Mouse (Mus musculus): ENCODE measurements around the gene Prr3. TPM values are rescaled to one million over a fixed set of nuclear protein-coding genes. Genes with fewer than 3 reads are reported as not detected.
A peak's percentile ranks its signal among the peaks of the same experiment; 100 is the strongest.

Prr3 gene
- polyA plus RNA-seq, 1 experiment from 2014 or later = 44.9 TPM

MicroRNA genes within 50 kb of the gene (microRNA counts, 519-probe panel; counts per million panel counts)
- microRNA mmu-miR-877 = 684 counts per million, percentile 72 among the panel's probes with 10 or more counts

Small RNA genes within 50 kb of the gene (microRNA-seq; reads per million reads assigned to microRNA genes)
- gene Mir877 = 129 reads per million, percentile 51 among the genes with 10 or more reads in this experiment

Other genes with a start within 250 kb of the Prr3 start
- gene Ier3, start 158.6 kb downstream of the Prr3 start, polyA plus RNA-seq (2016; fragmentation: Nextera tagmentation; extraction: Ambion mirVana) = 4.5 and 5.5 TPM in 2 replicates
- 43.0 and 49.7 TPM in 2 replicates for gene Flot1, start 157.0 kb downstream of the Prr3 start, polyA plus RNA-seq (2016; fragmentation: Nextera tagmentation; extraction: Ambion mirVana)
- 1,509 and 1,575 TPM in 2 replicates for gene Tubb5, start 141.9 kb downstream of the Prr3 start, polyA plus RNA-seq (2016; fragmentation: Nextera tagmentation; extraction: Ambion mirVana)
- 23.2 and 27.3 TPM in 2 replicates for gene Mdc1, start 138.7 kb downstream of the Prr3 start, polyA plus RNA-seq (2016; fragmentation: Nextera tagmentation; extraction: Ambion mirVana)
- 61.7 and 67.1 TPM in 2 replicates for gene Nrm, start 118.9 kb downstream of the Prr3 start, polyA plus RNA-seq (2016; fragmentation: Nextera tagmentation; extraction: Ambion mirVana)
- 21.4 and 22.1 TPM in 2 replicates for gene Ppp1r18, start 114.6 kb downstream of the Prr3 start, polyA plus RNA-seq (2016; fragmentation: Nextera tagmentation; extraction: Ambion mirVana)
- gene Dhx16, start 100.4 kb downstream of the Prr3 start, polyA plus RNA-seq (2016; fragmentation: Nextera tagmentation; extraction: Ambion mirVana) = 58.4 and 62.4 TPM in 2 replicates
- gene 2310061I04Rik, start 82.8 kb downstream of the Prr3 start, polyA plus RNA-seq (2016; fragmentation: Nextera tagmentation; extraction: Ambion mirVana) = 23.2 and 27.6 TPM in 2 replicates
- 104 and 131 TPM in 2 replicates for gene Atat1, start 70.2 kb downstream of the Prr3 start, polyA plus RNA-seq (2016; fragmentation: Nextera tagmentation; extraction: Ambion mirVana)
- 87.6 and 122 TPM in 2 replicates for gene Mrps18b, start 63.8 kb downstream of the Prr3 start, polyA plus RNA-seq (2016; fragmentation: Nextera tagmentation; extraction: Ambion mirVana)
- gene Ppp1r10, start 63.8 kb downstream of the Prr3 start, polyA plus RNA-seq (2016; fragmentation: Nextera tagmentation; extraction: Ambion mirVana) = 52.9 and 63.4 TPM in 2 replicates
- 98.3 and 109 TPM in 2 replicates for gene Abcf1, start 10.5 kb downstream of the Prr3 start, polyA plus RNA-seq (2016; fragmentation: Nextera tagmentation; extraction: Ambion mirVana)
- 61.6 and 63.1 TPM in 2 replicates for gene Gnl1, start 385 bp downstream of the Prr3 start, polyA plus RNA-seq (2016; fragmentation: Nextera tagmentation; extraction: Ambion mirVana)
- gene H2-T24, start 40.3 kb upstream of the Prr3 start, polyA plus RNA-seq (2016; fragmentation: Nextera tagmentation; extraction: Ambion mirVana) = 3.2 and 4.0 TPM in 2 replicates
- 1.2 and 1.5 TPM in 2 replicates for gene H2-T23, start 52.6 kb upstream of the Prr3 start, polyA plus RNA-seq (2016; fragmentation: Nextera tagmentation; extraction: Ambion mirVana)
- gene H2-T22, start 62.5 kb upstream of the Prr3 start, polyA plus RNA-seq (2016; fragmentation: Nextera tagmentation; extraction: Ambion mirVana) = 5.6 and 9.7 TPM in 2 replicates
- gene Gm6034, start 62.7 kb upstream of the Prr3 start, polyA plus RNA-seq (2016; fragmentation: Nextera tagmentation; extraction: Ambion mirVana) = not detected in 2 replicates
- gene Gm11127, start 78.1 kb upstream of the Prr3 start, polyA plus RNA-seq (2016; fragmentation: Nextera tagmentation; extraction: Ambion mirVana) = not detected in 2 replicates
- not detected in 2 replicates for gene Gm19684, start 141.4 kb upstream of the Prr3 start, polyA plus RNA-seq (2016; fragmentation: Nextera tagmentation; extraction: Ambion mirVana)
- not detected in 2 replicates for gene Gm7030, start 149.2 kb upstream of the Prr3 start, polyA plus RNA-seq (2016; fragmentation: Nextera tagmentation; extraction: Ambion mirVana)
- not detected in 2 replicates for gene Gm8909, start 188.3 kb upstream of the Prr3 start, polyA plus RNA-seq (2016; fragmentation: Nextera tagmentation; extraction: Ambion mirVana)
- not detected in 2 replicates for gene H2-T3, start 210.1 kb upstream of the Prr3 start, polyA plus RNA-seq (2016; fragmentation: Nextera tagmentation; extraction: Ambion mirVana)